Mouse (Mus musculus) mouse embryonic stem cell (cell line): Measurements from ENCODE around the gene Khdc1b.
"Not testable (repeated sequence)": the region's sequence is repeated elsewhere in the genome, so short reads cannot be mapped to it uniquely, and the experiment has no call there.

ENCODE experiments used
- in situ Hi-C, 2 experiments: fragments of 300-500 bp; cut with MboI; formaldehyde crosslinking; loops; 1 replicate in 1 of 2; 3 replicates in 1 of 2; pipeline ENCODE4 v1.14.3; 2019 to 2020; ENCODE audit warnings: low sequenced_read_pairs in 2 of 2, low pct_unique_long_range_greater_than_20kb in 1 of 2, mixed read lengths in 1 of 2; ENCODE audit not compliant: unreplicated experiment in 1 of 2

Khdc1b gene

DNA sequence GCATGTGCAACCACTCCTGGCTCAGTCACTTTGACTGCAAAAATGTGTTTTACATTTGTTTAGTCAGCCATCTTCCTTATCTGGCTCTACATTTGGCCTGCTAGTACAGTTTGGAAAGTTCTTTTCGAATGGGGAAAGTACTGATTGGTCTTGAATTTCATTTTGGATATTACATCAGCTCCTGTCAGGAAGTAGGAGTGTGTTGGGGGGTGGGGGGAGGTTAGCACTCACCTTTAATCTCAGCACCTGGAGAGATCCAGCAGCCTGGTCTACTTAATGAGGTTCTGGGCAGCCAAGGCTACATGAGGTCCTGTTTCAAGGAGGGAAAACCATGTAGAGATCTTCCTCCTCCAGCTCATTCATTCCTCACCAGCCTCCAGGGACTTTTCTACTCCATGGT lies at the start of gene Khdc1b:
Khdc1b (plus strand) TSS at position 301 of the 400 bp plus-strand sequence.
- in situ Hi-C loops = no loop called here

DNA sequence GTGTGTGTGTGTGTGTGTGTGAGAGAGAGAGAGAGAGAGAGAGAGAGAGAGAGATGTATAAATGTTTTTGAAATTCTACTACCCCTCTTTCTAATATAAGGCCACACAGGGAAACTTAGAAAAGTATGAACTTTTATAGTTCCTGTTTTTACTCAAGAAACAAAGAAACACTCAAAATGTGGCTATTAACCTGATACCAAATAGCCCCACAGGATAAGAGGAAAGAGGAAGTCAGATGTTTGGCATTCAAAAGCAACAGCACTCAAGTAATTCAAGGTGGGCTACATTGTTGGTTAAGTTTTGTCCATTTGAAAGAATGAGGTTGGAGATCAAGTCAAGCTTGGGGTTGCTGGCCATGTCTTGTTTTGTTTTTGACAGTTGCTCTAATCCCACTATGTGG lies 47.5 kb upstream of the Khdc1b start:
- in situ Hi-C loops = no loop called here

DNA sequence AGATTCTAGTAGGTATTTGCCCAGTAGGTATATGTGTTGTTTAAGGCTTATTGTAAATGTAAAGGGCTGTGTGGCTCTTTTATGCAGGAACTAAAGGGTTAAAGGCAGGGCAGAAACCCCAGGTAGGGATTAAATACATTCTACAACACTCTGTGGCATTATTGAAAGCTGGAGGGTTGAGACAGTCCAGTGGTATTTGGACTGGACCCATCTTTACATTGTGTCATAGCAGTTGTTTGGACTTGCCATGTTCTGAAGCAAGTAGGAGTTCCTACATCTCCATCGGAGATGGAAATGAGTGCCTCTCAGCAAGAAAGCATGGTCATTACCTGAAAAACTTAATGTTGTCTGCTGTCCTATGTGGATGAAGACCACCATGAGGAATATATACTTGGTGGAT lies 42.6 kb upstream of the Khdc1b start:
- in situ Hi-C loops = no loop called here

DNA sequence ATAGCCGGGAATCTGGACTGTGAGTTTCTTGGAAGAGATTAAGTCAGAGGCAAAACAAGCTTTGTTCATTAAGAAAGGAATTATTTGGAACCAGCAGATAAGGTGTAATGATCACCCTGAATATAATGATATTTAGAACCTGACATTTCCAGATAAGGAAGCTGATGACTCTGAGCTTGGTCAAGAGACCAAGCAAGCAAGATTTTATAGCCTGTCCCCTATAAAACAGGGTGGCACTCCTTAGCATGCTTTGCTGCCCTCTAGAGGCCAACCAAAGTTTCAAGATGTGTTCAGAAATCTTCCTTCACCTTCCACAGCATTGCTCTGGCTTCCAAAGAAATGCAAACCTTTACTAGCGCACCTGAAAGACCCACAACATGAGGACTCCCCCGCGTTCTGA lies 39.1 kb upstream of the Khdc1b start:
- in situ Hi-C loops = no loop called here

DNA sequence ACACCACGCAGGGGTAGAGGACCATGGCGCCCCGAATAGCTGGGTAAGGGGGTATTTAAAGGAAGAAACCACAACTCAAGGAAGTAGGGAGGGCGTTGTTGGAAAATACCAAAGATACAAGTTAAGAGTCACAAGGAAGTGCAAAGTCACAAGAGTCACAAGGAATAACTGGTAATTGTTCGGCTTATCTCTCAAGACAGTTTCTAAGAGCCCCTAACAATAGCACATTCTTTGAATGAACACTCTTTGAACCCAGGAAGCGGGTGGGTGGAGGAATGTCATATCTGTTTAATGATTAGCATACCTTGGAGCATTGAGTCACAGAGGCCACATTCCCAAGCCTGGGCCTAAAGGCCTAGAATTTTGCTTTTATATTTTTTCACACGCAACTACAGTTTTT lies 38.6 kb upstream of the Khdc1b start:
- in situ Hi-C loops = not testable (repeated sequence)

DNA sequence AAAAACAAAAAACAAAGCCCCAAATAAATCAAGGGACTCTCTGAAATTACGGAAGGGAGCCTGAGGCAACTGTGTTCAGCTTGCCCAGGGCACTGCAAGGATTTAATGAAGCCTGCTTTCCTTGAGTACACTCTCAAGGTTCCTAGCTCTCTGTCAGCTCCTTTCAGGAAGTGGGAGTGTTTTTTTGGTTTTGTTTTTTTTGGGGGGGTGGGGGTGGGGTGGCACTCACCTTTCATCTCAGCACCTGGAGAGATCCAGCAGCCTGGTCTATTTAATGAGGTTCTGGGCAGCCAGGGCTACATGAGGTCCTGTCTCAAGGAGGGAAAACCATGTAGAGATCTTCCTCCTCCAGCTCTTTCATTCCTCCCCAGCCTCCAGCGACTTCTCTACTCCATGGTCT lies 34.0 kb upstream of the Khdc1b start, which contains the start of gene Khdc1a:
Khdc1a (plus strand) TSS at position 301 of the 400 bp plus-strand sequence.
- in situ Hi-C loops = no loop called here

DNA sequence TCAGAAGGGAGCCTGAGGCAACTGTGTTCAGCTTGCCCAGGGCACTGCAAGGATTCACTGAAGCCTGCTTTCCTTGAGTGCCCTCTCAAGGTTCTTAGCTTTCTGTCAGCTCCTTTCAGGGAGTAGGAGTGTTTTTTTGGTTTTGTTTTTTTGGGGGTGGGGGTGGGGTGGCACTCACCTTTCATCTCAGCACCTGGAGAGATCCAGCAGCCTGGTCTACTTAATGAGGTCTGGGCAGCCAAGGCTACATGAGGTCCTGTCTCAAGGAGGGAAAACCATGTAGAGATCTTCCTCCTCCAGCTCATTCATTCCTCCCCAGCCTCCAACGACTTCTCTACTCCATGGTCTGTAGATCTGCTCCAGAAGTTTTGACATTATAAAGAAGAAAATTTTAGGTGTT lies 15.3 kb upstream of the Khdc1b start, which contains the start of gene Khdc1c:
Khdc1c (plus strand) TSS at position 301 of the 400 bp plus-strand sequence.
- in situ Hi-C loops = not testable (repeated sequence)

DNA sequence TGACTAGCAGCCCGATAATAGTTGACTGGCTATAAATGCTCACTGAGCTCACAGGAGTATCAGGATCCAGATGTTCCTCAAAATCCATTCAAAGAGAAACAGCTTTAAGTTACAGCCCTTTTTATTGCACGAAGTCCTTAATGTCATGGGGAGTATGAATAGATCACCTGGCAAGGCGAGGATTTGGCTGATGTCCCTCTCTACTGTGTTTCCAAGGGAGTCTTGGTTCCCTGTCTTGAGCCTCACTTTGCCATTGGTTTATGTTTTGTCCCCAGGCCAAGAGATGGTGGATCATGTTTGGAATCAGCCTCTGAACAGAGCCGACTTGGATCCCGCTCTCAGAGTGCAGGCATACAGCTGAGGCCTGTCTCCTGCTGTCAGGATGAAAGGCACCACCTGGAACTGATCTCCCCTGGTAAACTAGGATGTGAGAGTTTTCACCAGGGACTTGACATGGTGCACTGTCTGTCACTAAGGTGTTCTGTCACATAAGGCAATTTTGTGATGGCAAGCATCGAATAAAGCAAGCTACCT lies 7.8 kb downstream of the Khdc1b start:
- in situ Hi-C loops = no loop called here

DNA sequence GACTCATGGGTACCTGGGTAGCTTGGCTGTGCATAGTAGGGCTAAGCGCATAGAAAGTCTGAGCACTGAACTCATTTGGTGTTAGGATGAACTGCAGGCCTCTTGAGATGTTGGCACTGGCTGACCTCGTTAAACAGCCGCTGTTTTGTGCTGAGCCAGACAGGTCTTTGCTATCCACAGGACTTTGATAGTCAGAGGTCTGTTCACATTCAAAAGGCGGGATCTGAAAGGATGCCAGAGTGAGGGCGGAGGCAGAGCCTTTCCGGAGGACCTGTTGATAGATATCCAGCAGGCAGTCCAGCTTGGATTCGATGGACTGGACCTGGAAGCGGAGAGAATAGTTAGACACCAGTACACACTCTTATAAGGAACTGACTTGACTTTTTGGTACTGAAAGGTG lies 19.4 kb downstream of the Khdc1b start:
- in situ Hi-C loops = loop anchor here in 1 of 2 experiments (10.0 kb wide), 1 partner anchor 852 kb away; no protein-coding TSS in a partner anchor

DNA sequence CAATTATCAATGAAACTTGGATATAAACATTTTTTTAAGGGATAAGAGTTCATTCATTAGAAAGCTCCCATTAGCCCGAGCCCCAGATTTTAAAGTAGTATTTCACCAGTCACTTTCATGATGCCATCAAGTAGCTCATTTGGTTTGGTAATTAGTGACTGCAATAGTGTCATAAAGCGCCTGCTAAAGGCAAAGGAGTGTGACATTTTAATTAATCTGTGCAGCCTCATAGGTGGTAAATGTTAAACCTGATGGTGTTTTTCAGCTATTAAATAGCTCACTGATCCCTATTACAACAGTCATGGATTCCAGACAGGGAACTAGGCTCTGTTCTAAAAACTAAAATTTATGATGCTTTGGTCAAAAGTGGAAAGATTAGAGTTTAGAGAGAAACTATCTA lies 23.9 kb downstream of the Khdc1b start:
- in situ Hi-C loops = loop anchor here in 1 of 2 experiments (10.0 kb wide), 1 partner anchor 848 kb away; no protein-coding TSS in a partner anchor

DNA sequence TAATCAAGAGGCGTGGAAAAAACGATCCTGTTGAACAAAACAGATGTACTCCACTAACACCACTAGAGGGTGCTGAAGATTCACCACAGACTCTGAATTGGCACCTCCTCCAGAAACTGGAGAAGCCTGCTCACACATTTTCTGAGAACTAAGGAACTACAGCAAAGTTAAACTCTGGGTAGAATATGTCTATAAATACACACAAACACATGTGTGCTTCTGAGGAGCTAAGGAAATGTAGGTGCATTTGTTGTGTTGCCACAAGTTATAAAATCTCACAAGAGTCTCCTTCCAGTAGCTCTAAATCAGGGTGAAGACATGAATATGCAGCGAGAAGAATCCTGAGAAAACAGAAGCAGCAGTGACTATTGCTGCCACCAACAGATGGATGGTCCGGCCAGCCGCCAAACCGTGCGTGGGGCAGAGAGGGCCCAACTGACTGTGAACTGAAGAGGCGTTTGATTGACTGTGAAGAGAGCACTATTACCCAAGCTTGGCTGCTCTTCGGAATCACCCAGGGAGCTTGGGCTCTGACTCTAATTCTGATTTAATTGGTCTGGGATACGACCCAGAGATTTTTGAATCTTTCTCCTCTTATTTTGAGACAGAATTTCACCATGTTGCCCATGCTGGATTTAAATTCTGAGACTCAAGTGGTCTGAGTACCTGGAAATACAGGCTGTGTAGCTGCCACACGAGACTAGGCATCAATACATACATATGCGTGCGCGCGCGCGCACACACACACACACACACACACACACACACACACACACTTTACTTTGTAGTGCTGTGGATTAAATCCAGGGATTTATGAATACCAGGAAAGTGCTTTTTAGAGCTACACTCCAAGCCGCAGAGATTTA lies 28.2 kb downstream of the Khdc1b start:
- in situ Hi-C loops = no loop called here

DNA sequence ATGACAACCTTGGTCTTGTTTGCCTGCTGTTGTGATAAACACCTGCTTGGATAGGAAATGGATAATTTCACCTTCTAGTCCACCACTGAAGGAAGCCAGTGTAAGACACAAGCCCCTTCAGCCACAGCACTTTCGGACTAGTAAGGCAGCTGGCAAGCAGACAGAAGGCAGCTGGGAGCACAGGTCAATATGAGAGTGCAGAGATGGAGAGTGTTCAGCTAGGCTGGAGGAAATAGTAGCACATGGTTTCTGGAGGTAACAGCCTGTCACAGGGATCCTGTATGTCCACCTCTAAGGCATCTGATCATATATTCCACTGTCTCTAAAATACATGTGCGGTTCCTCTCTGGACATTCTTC lies 28.8 kb downstream of the Khdc1b start:
- in situ Hi-C loops = no loop called here

DNA sequence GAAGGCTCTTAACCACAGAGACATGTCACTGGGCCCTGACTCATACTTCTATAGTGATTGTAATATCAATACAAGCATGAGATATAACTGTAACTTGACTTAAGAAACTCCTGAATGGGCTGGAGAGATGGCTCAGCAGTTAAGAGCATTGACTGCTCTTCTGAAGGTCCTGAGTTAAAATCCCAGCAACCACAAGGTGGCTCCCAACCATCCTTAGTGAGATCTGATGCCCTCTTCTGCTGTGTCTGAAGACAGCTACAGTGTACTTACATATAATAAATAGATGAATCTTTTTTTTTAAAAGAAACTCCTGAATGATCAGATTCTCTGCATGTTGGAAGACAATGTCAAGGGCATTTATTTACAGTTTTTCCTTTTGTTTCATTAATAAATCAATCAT lies 36.0 kb downstream of the Khdc1b start:
- in situ Hi-C loops = no loop called here

DNA sequence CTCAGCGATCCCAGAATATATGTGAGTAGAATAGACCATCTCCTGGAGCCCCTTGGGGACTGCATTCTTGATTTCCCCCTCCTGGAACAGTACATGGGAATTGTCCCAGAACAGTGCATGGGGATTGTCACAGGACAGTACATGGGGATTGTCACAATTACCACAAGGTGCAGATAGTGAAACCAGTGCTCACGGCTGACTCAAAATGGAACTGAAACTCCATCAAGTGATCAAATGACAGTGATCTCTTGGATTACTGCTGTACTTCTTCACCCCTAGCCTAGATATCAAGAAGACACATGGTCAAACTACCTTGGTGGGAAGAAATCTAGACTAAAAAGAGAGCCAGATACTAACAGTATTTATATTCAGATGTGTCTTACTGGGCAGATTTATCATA lies 42.3 kb downstream of the Khdc1b start:
- in situ Hi-C loops = no loop called here

DNA sequence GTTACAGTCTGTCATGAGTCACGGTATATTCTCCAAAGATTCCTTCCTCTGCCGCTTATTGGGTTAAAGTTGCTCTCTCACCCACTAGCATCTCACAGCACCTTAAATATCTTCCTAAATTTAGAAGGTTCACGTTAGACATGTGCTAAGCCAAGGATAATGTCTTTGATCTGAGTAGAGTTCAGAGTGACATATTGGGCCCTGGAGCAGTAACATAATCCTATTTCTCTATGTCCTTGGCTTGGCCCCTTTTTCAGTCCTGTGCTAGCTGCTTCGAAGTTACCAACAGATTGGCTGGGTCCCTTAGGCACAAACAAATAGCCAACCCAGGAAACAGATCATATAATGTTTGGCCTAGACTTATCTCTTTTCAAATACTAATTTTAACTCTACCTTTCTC lies 44.7 kb downstream of the Khdc1b start:
- in situ Hi-C loops = no loop called here

DNA sequence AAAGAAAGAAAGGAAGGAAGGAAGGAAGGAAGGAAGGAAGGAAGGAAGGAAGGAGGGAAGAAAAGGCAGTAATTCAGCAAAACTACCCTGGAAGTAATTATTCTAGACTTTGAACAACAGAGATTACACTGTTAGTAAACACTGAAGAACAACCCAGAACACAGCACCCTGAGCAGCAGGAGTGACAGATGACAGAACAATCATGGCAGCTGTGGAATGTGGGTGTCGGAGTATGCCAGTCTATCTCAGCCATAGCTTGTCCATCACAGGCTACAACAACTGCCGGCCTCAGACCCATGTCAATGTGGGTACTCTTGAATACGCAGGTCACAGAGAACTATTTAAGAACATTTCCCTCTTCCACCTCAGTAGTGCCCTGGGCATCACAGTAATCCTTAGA lies 48.3 kb downstream of the Khdc1b start:
- in situ Hi-C loops = no loop called here

DNA sequence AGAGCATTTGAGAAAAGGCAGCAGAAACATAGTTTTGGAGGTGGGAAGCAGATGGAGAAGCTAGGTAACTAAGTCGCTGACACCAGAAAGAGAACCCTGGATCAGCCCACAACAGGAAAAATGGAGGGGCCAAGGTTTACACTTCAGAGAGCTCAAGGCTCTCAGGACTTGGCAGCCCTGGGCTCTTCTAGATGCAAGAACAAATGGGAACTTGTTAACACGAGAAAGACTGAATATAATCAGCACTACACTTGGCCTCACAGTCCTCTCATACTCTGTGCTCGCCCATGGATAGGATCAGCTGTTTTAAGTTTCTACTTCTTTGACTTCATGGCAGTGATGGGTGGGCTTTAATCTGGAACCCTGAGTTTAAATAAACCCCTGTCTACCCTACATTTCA lies 51.5 kb downstream of the Khdc1b start:
- in situ Hi-C loops = no loop called here
